Mouse (Mus musculus) bone marrow macrophage, adult 2 months (primary cell): ENCODE measurements around the gene Kcnip1. TPM values are rescaled to one million over a fixed set of nuclear protein-coding genes. Genes with fewer than 3 reads are reported as not detected.

Experiments
- H3K27ac ChIP-seq: 2 replicates; pipeline ENCODE4 v1.5.1; 2012; ENCODE audit warnings: low read depth, low read length; ENCODE audit not compliant: insufficient read depth
- H3K4me1 ChIP-seq: 2 replicates; pipeline ENCODE4 v1.6.1; 2012; ENCODE audit warnings: low read length; ENCODE audit not compliant: control insufficient read depth, insufficient read depth
- H3K4me3 ChIP-seq: 2 replicates; pipeline ENCODE4 v1.5.1; 2012; ENCODE audit warnings: mild to moderate bottlenecking, low read length, moderate library complexity; ENCODE audit not compliant: insufficient read depth
- CTCF ChIP-seq: IDR thresholded peaks from 2 replicates; pipeline ENCODE4 v1.5.1; 2012; ENCODE audit warnings: low read depth, mild to moderate bottlenecking, low read length, moderate library complexity
- POLR2A ChIP-seq: IDR thresholded peaks from 2 replicates; pipeline ENCODE4 v1.6.1; 2012; ENCODE audit warnings: mild to moderate bottlenecking, low read depth, low read length, borderline replicate concordance
- polyA plus RNA-seq: library from polyadenylated mRNA; stranded (reverse); fragments of >200 nt; gene quantifications from 2 replicates; pipeline ENCODE4 v1.2.4, GENCODE M21; 2012; ENCODE audit not compliant: missing spikeins, insufficient read depth, insufficient read length

Gene Kcnip1
- polyA plus RNA-seq, 1 experiment: not detected

DNA sequence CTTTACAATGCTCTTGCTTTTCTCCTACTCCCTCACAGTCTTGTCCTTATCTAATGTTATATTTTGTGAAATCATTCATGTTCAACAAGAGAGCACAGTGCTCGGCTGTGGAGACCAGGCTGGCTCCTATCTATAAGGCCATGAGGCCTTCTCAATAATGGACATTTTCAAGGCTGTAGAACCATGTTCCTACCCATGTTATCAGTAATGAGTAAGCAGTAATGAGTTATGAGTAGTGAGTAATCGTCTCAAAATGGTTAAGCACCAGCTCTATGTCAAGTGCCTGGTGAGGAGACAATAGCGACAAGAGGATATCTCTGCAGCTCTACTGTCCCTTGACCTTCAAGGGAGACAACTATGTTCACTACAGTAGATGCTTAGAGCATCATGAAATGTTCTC lies 105.3 kb downstream of the Kcnip1 start:
- H3K27ac ChIP-seq: no peak overlapping the region
- no peak overlapping the region for H3K4me3 ChIP-seq
- TF ChIP-seq POLR2A (no peak), CTCF (no peak)
- peaks cover 7% of the 10 kb centered on the region for H3K4me1 ChIP-seq

GRCm38 (mm10) chr11:33885981-33886380 lies 107.0 kb downstream of the Kcnip1 start:
- no peak overlapping the region for H3K4me3 ChIP-seq
- TF ChIP-seq CTCF (no peak), POLR2A (no peak)
- H3K4me1 ChIP-seq: peaks cover 7% of the 10 kb centered on the region
- H3K27ac ChIP-seq: no peak overlapping the region

DNA sequence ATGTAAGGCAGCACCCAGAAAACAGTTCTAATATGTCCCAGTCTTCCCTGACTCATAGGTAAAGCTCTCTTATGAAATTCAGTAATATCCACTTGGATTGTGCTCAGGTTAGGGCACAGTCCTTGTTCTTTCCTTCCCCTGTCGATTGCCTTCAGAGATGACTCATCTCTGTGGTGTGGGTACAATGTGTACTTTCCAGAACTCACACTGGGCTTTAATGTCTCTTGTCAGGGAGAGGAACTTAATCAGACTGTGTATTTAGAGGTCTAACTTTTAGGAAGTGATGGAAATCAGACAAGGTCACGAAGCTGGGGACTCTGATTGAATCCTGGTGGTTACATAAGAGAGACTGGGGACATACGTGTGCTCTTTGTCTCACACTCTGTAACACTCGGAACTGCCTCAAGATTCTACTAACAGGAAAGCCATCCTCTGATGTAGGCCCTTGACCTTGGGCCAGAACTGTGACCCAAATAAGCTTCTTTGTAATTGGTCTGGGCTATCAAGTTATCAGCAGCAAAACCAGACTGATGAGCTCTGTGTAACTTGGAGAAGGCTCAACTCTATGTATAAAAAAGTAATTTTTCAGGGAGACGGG lies 110.1 kb downstream of the Kcnip1 start:
- H3K27ac ChIP-seq: peak overlapping the region; percentile 9; the same call in 1 of the 2 replicates
- TF ChIP-seq POLR2A (no peak), CTCF (no peak)
- peaks cover 7% of the 10 kb centered on the region for H3K4me1 ChIP-seq
- no peak overlapping the region for H3K4me3 ChIP-seq

DNA sequence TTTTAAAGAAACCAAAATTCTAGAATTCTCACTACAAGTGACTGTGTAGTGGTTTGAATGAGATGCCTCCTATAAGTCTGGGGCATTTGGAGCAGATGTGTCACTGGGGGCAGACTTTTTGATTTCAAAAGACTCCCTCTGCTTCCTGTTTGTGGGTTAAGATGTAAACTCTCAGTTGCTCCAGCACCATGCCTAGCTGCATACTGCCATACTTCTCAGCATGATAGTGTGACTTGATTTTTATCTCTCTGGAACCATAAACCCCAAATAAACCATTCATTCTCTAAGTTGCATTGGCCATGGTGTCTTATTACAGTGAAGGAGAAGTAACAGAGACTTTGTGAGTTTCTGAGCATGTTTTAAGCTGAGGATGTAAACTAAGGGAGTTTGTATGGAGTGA lies 118.0 kb downstream of the Kcnip1 start:
- no peak for TF ChIP-seq POLR2A
- no peak for TF ChIP-seq CTCF
- Histone ChIP-seq H3K27ac (no peak overlapping the region), H3K4me1 (no peaks in the 10 kb centered on the region; the same call in 1 of the 2 replicates), H3K4me3 (no peak overlapping the region)

DNA sequence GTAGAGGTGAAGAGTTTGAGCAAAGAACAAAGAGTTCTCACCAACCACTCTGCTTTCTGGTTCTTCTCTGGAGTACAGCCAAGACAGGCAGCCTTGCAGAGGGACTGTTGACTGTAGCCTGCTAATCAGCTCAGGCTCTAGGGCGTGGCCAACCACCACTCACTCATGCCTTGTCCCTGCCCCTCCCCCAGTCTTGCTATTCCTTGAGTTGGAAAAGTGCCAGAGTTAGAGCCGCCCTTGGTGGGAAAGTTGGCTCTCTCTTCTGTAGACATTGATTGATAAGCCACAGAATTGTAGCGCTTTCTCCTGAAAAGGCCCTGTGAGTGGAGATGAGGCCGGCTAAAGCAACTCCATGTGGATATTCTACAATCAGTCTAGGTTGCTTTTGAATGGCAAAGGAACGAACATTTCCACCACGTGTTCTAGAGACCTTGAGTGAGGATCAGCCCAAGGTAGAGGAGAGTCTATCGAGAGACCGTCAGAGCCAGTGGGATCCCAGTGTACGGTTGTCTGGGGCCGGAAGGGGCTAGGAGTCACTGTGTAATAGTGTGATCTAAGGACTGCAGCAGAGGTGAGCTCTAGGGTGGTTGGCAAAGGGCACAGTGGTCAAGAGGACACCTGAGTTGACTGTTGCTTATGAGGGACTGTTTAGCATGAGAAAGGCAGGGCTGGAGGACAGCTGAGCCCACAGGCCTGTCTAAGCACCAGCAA lies 119.7 kb downstream of the Kcnip1 start:
- Histone ChIP-seq H3K27ac (no peak overlapping the region), H3K4me1 (no peaks in the 10 kb centered on the region; the same call in 1 of the 2 replicates), H3K4me3 (no peak overlapping the region)

GRCm38 (mm10) chr11:33872716-33873048 lies 120.3 kb downstream of the Kcnip1 start:
- TF ChIP-seq CTCF (no peak), POLR2A (no peak)
- H3K27ac ChIP-seq: no peak overlapping the region
- no peak overlapping the region for H3K4me3 ChIP-seq
- no peaks in the 10 kb centered on the region; the same call in 1 of the 2 replicates for H3K4me1 ChIP-seq

More for the DNA sequence above, 119.7 kb downstream of the Kcnip1 start:
- TF ChIP-seq CTCF (no peak), POLR2A (no peak)

DNA sequence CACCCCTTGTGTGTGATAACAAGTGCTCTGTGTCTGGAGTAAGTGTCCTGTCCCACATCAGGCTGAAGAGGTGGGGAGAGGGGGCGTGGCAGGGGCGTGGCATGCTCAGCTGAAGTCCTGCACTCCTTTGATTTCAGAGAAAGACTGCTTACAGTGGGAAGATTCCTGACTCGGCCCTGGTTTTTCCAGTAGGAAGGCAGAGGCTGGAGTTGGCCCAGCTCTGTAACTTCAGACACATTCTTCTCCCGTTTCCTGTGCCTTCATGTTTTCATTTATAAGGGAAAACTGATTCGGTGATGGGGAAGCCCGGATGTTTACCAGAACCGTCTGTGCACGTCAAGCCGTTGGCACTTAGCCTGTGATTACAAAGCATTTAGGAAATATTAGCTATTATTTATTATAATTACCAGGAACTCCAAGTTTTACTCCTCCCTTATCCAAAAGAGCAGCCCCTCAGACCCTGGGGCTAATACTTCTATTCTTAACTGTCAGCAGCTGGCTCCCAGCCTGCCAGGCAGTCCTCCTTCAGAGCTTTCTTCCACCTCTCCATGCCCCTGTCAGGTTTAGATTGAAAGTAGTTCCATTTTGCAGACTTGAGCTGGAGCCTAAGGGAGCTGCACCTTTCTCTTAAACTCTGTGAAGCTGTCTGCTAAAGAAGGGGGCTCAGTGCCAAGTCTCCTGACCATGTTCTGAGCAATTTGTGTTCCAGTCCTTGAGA lies 120.8 kb downstream of the Kcnip1 start:
- Histone ChIP-seq H3K27ac (no peak overlapping the region), H3K4me3 (no peak overlapping the region), H3K4me1 (no peaks in the 10 kb centered on the region; the same call in 1 of the 2 replicates)
- TF ChIP-seq CTCF: no peak
- no peak for TF ChIP-seq POLR2A

DNA sequence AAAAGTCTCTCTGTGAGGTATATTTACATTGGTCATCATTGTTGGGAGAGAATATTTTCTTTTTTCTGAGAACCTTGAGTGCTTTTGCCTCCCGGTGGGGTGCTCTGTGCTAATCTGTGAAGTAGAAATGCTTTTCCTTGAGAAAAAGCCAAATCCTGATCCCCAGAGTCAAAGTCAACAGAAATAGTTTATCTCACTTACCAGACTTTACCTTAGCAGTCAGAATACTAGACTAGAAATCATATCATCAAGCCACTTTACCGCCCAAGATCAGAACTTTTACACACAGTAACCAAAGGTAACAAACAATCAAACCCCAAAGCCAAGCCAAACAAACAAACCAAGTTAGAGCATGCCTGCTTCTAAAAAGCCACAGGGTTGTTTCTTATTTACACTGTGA lies 122.7 kb downstream of the Kcnip1 start:
- no peak overlapping the region for H3K27ac ChIP-seq
- H3K4me1 ChIP-seq: no peaks in the 10 kb centered on the region; the same call in 1 of the 2 replicates
- TF ChIP-seq CTCF: no peak
- H3K4me3 ChIP-seq: no peak overlapping the region

DNA sequence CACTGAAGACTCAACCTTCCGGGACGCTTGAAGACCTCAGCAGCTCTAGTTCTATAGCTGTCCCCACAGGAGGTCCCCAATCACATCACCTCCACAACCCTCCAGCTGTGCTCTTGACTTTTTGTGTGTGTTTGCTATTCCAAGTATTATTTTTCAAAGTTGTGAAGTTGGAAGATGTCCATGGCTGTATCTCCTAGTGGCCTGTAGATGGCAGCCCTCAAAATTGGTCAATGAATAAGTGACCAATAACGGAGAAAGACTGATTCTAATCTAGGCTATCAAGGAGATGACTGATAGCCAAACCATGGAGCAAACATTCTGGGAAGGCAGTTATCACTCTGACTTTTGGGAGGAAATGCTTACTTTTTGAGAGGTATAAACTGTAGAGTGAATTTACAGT lies 123.4 kb downstream of the Kcnip1 start:
- no peak for TF ChIP-seq POLR2A
- no peak for TF ChIP-seq CTCF
- Histone ChIP-seq H3K4me3 (no peak overlapping the region), H3K27ac (no peak overlapping the region), H3K4me1 (no peaks in the 10 kb centered on the region; the same call in 1 of the 2 replicates)

DNA sequence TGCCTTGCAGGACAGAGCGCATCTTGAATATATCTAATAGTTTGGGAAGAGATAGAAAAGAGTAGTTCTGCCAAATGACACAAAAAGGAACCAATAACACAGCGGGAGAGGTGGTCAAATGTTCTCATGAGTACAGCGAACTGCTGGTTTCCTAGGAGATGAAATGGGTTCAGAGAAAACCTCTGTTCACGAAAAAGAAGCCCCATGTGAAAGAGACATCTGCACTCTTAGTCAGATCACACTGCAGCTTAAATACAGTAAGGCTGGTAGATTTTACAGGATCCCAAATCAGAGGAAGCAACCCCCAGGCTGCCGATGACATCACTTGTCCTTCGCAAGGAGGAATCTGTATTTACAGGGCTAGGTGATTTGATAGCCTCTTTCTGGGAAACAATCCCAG lies 126.2 kb downstream of the Kcnip1 start:
- Histone ChIP-seq H3K4me3 (no peak overlapping the region), H3K4me1 (no peaks in the 10 kb centered on the region), H3K27ac (no peak overlapping the region)
- no peak for TF ChIP-seq POLR2A
- no peak for TF ChIP-seq CTCF
